Mouse (Mus musculus): ENCODE measurements at regions not wholly inside any gene's neighbourhood (a gene's known extent, or its start where the extent isn't known, plus 50 kb on each side); places are given as distances from the start of the nearest gene placed in this dataset.

DNA sequence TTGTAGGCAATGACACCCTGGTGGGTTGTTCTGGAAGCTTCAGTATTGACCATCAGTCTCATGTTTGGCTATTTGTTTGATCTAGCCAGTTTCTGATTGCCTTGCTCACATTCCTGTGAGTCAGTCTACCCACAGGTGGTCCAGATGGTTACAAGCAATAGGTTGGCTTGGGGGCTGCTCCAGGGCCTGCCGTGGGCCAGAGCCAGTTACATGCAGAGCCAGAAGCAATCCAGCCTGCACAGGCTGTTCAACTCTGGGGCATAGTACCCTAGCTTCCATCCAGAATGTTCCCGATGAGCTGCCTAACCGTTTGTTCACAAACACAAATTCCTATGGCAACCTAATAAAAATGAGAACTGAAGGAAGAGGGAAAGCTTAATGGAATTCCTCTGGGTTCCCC lies 253.2 kb upstream of the Far2 start:
- no peak for TF ChIP-seq CTCF (IDR thresholded peaks at IDR 0.05; ENCODE audit: low read depth)
- TF ChIP-seq EP300 (IDR thresholded peaks at IDR 0.05; ENCODE audit: low read depth), result no peak

Measured in liver, embryonic 14.5 days (tissue).